Mouse (Mus musculus) embryo, embryonic 11 days (tissue): ENCODE data around the gene Hoxa5.
A peak's percentile ranks its signal among the peaks of the same experiment; 100 is the strongest.

Experiments used
- DNase-seq: peaks from one replicate; pipeline ENCODE4 v3.0.0-alpha.2; 2015

Gene Hoxa5

GRCm38 (mm10) chr6:52225612-52226568, 21.5 kb upstream of the Hoxa5 start:
- peak; percentile 88 for DNase-seq

GRCm38 (mm10) chr6:52224895-52225611, 20.7 kb upstream of the Hoxa5 start:
- DNase-seq = no peak

- no peak for DNase-seq
Measured at GRCm38 (mm10) chr6:52223939-52224760, 19.8 kb upstream of the Hoxa5 start.

- peak; percentile 51 for DNase-seq
Measured at GRCm38 (mm10) chr6:52222729-52223128, 18.3 kb upstream of the Hoxa5 start.

GRCm38 (mm10) chr6:52221993-52222685, 17.8 kb upstream of the Hoxa5 start:
- DNase-seq = peak; percentile 62

GRCm38 (mm10) chr6:52221337-52221992, 17.1 kb upstream of the Hoxa5 start, which contains the start of gene Hoxa7:
Gene Hoxa7, minus strand, starts transcription at chr6:52221854.
- peak; percentile 93 for DNase-seq

- DNase-seq = no peak
Measured at GRCm38 (mm10) chr6:52220865-52221310, 16.5 kb upstream of the Hoxa5 start.

GRCm38 (mm10) chr6:52220003-52220864, 15.8 kb upstream of the Hoxa5 start:
- no peak for DNase-seq

- DNase-seq = no peak
Measured at GRCm38 (mm10) chr6:52219234-52219942, 15.0 kb upstream of the Hoxa5 start.

GRCm38 (mm10) chr6:52218643-52219215, 14.3 kb upstream of the Hoxa5 start:
- no peak for DNase-seq

GRCm38 (mm10) chr6:52217895-52218642, 13.7 kb upstream of the Hoxa5 start:
- DNase-seq = no peak

- DNase-seq = peak; percentile 93
Measured at GRCm38 (mm10) chr6:52217459-52217768, 13.0 kb upstream of the Hoxa5 start.

GRCm38 (mm10) chr6:52216691-52217458, 12.5 kb upstream of the Hoxa5 start:
- DNase-seq = no peak

- no peak for DNase-seq
Measured at GRCm38 (mm10) chr6:52215771-52216535, 11.6 kb upstream of the Hoxa5 start.

GRCm38 (mm10) chr6:52215070-52215469, 10.7 kb upstream of the Hoxa5 start:
- no peak for DNase-seq

GRCm38 (mm10) chr6:52214271-52214670, 9.9 kb upstream of the Hoxa5 start:
- no peak for DNase-seq
